ENCODE assay signal across 17 mouse cellular contexts in the genomic region with DNA sequence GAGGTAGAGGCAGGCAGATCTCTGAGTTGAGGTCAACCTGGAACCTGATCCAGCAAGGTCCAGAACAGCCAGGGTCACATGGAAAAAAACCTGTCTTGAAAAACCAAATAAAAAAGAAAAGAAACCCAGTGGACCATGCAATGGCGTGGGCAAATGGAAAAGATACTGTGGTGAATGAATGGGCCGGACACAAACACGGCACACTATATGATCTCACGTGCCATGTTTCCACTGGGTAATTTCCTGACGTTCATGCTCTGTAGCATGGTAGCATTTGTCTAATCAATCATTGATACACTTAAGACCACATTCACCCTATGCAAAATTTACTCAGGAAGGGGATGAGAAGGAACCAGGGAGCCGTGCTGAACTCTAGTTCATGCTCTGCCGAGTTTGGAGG. TPM values are rescaled to one million over a fixed set of nuclear protein-coding genes. Genes with fewer than 3 reads are reported as not detected.
"Had no signal": no experiment of that assay in that cellular context is flagged by ENCODE, and none has a peak within 500 bp of the region (broad histone marks: within the 10 kb centered on the region; RNA-seq: fewer than 3 reads in every experiment).

No protein-coding gene starts in this region.

- H3K9ac ChIP-seq: limb, embryonic 12.5 days; liver, embryonic 13.5 days; liver, postnatal 0 days; midbrain, embryonic 15.5 days; neural tube, embryonic 12.5 days had no signal

- DNase-seq: kidney, adult 9 months; kidney, postnatal 25 days; layer of hippocampus, adult 9-11 months; layer of hippocampus, postnatal 36 days; liver; liver, embryonic 13.5 days; liver, postnatal 0 days; lung, postnatal 14 days; thymus, adult 18-20 months; thymus, postnatal 14 days had no signal

- H3K4me2 ChIP-seq: limb, embryonic 12.5 days; liver, embryonic 13.5 days; midbrain, embryonic 11.5 days; midbrain, embryonic 15.5 days; neural tube, embryonic 12.5 days had no signal

- H3K4me1 ChIP-seq: midbrain, embryonic 15.5 days had no signal

- H3K9me3 ChIP-seq: limb, embryonic 12.5 days; liver, embryonic 13.5 days; megakaryocyte, embryonic 14.5 days; midbrain, embryonic 15.5 days; neural tube, embryonic 12.5 days had no signal

- H3K27ac ChIP-seq: limb, embryonic 12.5 days; liver, embryonic 13.5 days; macrophage; midbrain, embryonic 15.5 days; neural tube, embryonic 12.5 days had no signal

- H3K36me3 ChIP-seq: limb, embryonic 12.5 days; liver, embryonic 13.5 days; midbrain, embryonic 15.5 days; neural tube, embryonic 12.5 days had no signal

- H3K27me3 ChIP-seq: limb, embryonic 12.5 days; liver, embryonic 13.5 days; midbrain, embryonic 15.5 days; neural tube, embryonic 12.5 days had no signal

- ATAC-seq: liver, postnatal 0 days; midbrain, embryonic 15.5 days had no signal

- H3K4me3 ChIP-seq: limb, embryonic 12.5 days; liver, embryonic 13.5 days; midbrain, embryonic 15.5 days; neural tube, embryonic 12.5 days had no signal

RNA-seq across cellular contexts. Expression of gene Mmp15, which starts 39.0 kb away (rescaled TPM):
- total RNA-seq: monocyte, adult 5-6 weeks had no signal
